Mouse (Mus musculus): ENCODE results near the gene Ccdc124. TPM values are rescaled to one million over a fixed set of nuclear protein-coding genes. Genes with fewer than 3 reads are reported as not detected.

The Ccdc124 gene
- total and polyA plus RNA-seq, 3 experiments = 47.6 to 87.1 TPM; not detected in 1

DNA sequence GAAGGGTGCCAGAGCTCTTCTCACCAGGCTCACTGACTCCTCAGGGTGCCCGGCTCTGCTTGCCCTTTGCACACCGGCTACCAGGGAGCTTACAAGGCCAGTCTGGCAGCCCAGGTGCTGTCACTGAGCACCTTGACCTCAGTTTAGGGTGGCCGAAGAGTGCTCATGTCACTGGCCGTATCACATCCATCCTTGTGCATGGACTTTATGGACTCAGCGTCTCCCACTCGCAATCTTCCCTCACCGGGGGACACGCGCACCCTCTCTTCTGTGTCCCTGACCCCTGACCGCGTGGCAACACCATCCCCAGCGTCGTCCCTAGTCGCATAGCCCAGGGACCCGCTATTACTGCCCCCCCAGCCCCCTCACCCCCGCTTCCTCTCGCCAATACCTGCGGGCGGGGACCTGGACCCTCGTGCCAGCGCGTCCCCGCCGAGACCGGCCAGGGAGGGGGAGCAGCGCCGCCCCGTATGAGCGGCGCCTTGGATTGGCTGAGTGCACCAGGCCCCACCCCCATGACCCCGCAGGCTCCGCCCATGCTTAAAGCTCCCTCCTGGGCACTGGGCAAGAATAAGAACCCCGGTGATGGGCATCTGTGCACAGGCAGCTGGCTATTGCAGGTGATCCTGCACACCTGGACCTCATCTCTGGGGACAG lies 17.1 kb downstream of the Ccdc124 start (continued):
- TF ChIP-seq HCFC1 (IDR thresholded peaks at IDR 0.05; ENCODE audit: low read depth, low read length) (peak; percentile 27; the same call in 1 of the 2 replicates), NRF1 (IDR thresholded peaks at IDR 0.05; ENCODE audit: insufficient read depth, low read depth, low read length, poor library complexity, severe bottlenecking) (no peak), USF2 (IDR thresholded peaks at IDR 0.05; ENCODE audit: borderline replicate concordance in 1 of 2, insufficient read depth in 1 of 2, low read depth in 1 of 2, low read length in 2 of 2) (no peak), E2F4 (IDR thresholded peaks at IDR 0.05; ENCODE audit: borderline replicate concordance, low read depth, low read length) (no peak), ZKSCAN1 (IDR thresholded peaks at IDR 0.05; ENCODE audit: low read depth, low read length) (no peak), EP300 (IDR thresholded peaks at IDR 0.05; ENCODE audit: low read depth in 1 of 2, low read length in 2 of 2) (no peak), JUND (IDR thresholded peaks at IDR 0.05; ENCODE audit: low read depth, low read length) (no peak), POLR2A (IDR thresholded peaks at IDR 0.05; ENCODE audit: control insufficient read depth in 1 of 2, insufficient read depth in 1 of 2, low read depth in 1 of 2, low read length in 2 of 2, poor library complexity in 1 of 2) (peak; percentile 45 to 56; a peak in 1 of 4 replicates), MEF2A (IDR thresholded peaks at IDR 0.05; ENCODE audit: extremely low read depth, insufficient replicate concordance, low read depth, low read length, poor library complexity, severe bottlenecking) (no peak)

DNA sequence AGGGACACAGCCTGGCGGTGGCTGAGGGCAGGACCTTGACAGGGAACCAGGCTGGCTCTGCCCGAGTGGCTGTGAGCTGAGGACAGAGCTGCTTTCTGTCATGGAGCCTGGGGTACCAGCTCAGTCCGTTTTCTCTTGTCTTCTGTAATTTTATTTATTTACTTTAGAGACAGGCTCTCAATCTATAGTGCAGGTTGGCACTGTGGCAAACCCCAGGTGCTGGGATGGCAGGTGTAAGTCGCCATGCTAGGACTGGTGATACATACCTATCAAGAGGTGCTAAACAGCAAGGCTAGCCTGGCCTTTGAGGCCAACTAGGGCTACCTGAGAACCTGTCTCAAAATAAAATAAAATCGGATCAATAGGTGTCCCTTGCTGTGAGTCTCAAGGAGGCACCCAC lies 17.7 kb downstream of the Ccdc124 start:
- no peak overlapping the region; a peak in 1 of 4 replicates for H3K4me3 ChIP-seq (ENCODE audit: control insufficient read depth in 1 of 2, insufficient read depth in 1 of 2, low read depth in 2 of 2, low read length in 2 of 2)
- no peak for DNase-seq (ENCODE audit: low read depth, low spot score)
- H3K36me3 ChIP-seq (ENCODE audit: control insufficient read depth in 1 of 2, insufficient read depth in 2 of 2, low read length in 2 of 2) = no peaks in the 10 kb centered on the region; a peak in 1 of 4 replicates
- H3K27ac ChIP-seq (ENCODE audit: control insufficient read depth, low read depth, low read length) = no peak overlapping the region
- H3K79me2 ChIP-seq (ENCODE audit: control insufficient read depth, insufficient read depth, low read length, poor library complexity) = no peaks in the 10 kb centered on the region; the same call in 1 of the 2 replicates
- peaks cover 0 to 20% of the 10 kb centered on the region in 2 experiments; a peak in 3 of 4 replicates for H3K4me1 ChIP-seq (ENCODE audit: control insufficient read depth in 1 of 2, insufficient read depth in 2 of 2, low read length in 2 of 2)
- no peaks in the 10 kb centered on the region for H3K9me3 ChIP-seq (replicated peaks; ENCODE audit: insufficient read depth, low read length)
- no peak for TF ChIP-seq CHD1 (IDR thresholded peaks at IDR 0.05; ENCODE audit: low read depth, low read length)
- no peak for TF ChIP-seq NRF1 (IDR thresholded peaks at IDR 0.05; ENCODE audit: insufficient read depth, low read depth, low read length, poor library complexity, severe bottlenecking)
- no peak for TF ChIP-seq CTCF (IDR thresholded peaks at IDR 0.05 in 2 of 3, conservative IDR thresholded peaks at IDR 0.05 in 1 of 3; ENCODE audit: control insufficient read depth in 1 of 3, insufficient read depth in 1 of 3, low read depth in 2 of 3, low read length in 3 of 3, poor library complexity in 1 of 3, severe bottlenecking in 1 of 3)
- no peak for TF ChIP-seq ZNF384 (IDR thresholded peaks at IDR 0.05; ENCODE audit: low read depth, low read length)
- no peak for TF ChIP-seq ZMIZ1 (IDR thresholded peaks at IDR 0.05; ENCODE audit: low read depth, low read length)
- no peak for TF ChIP-seq ETS1 (IDR thresholded peaks at IDR 0.05; ENCODE audit: low read depth, low read length)
- no peak for TF ChIP-seq E2F4 (IDR thresholded peaks at IDR 0.05; ENCODE audit: borderline replicate concordance, low read depth, low read length)
- no peak for TF ChIP-seq RCOR1 (IDR thresholded peaks at IDR 0.05; ENCODE audit: low read depth, low read length)
- no peak for TF ChIP-seq POLR2AphosphoS2 (IDR thresholded peaks at IDR 0.05; ENCODE audit: low read length)
- no peak for TF ChIP-seq ZKSCAN1 (IDR thresholded peaks at IDR 0.05; ENCODE audit: low read depth, low read length)
- no peak for TF ChIP-seq ZC3H11A (IDR thresholded peaks at IDR 0.05; ENCODE audit: low read depth, low read length)
- no peak overlapping the region; the same call in 1 of the 2 replicates for H3K9ac ChIP-seq (ENCODE audit: control insufficient read depth, low read depth, low read length, poor library complexity, severe bottlenecking)
- H3K27me3 ChIP-seq (ENCODE audit: control insufficient read depth in 1 of 2, insufficient read depth in 2 of 2, low read length in 2 of 2) = no peaks in the 10 kb centered on the region

All from MEL (cell line).